Mouse (Mus musculus) naive thymus-derived CD4-positive, alpha-beta T cell, adult 2 months (primary cell): ENCODE measurements around the gene Slc39a7.
"Not testable (repeated sequence)": the region's sequence is repeated elsewhere in the genome, so short reads cannot be mapped to it uniquely, and the experiment has no call there.

Experiments
- DNase-seq: peaks from one replicate; pipeline ENCODE4 v3.0.0-alpha.2; 2011; ENCODE audit warnings: low read depth

Slc39a7 gene

GRCm38 (mm10) chr17:33999341-34000149, 31.9 kb downstream of the Slc39a7 start:
- peak; percentile 72 for DNase-seq

- peak; percentile 76 for DNase-seq
These were observed 32.8 kb downstream of the Slc39a7 start for GRCm38 (mm10) chr17:33998697-33999096.

- not testable (repeated sequence) for DNase-seq
These were observed 34.5 kb downstream of the Slc39a7 start for GRCm38 (mm10) chr17:33997025-33997424.

- DNase-seq = no peak
These were observed 35.8 kb downstream of the Slc39a7 start for GRCm38 (mm10) chr17:33995651-33996050.

GRCm38 (mm10) chr17:33994959-33995358, 36.5 kb downstream of the Slc39a7 start:
- DNase-seq = peak; percentile 49

- DNase-seq = peak; percentile 92
These were observed 39.5 kb downstream of the Slc39a7 start for GRCm38 (mm10) chr17:33991788-33992664.

GRCm38 (mm10) chr17:33982136-33982535, 49.3 kb downstream of the Slc39a7 start:
- DNase-seq = peak; percentile 87

GRCm38 (mm10) chr17:33981192-33981909, 50.1 kb downstream of the Slc39a7 start:
- peak; percentile 98 for DNase-seq

GRCm38 (mm10) chr17:33980181-33981035, 51.1 kb downstream of the Slc39a7 start:
- DNase-seq = no peak

- no peak for DNase-seq
These were observed 51.9 kb downstream of the Slc39a7 start for GRCm38 (mm10) chr17:33979512-33980050.

GRCm38 (mm10) chr17:33978631-33979031, 52.9 kb downstream of the Slc39a7 start:
- peak; percentile 86 for DNase-seq
